Mouse (Mus musculus): ENCODE data around the gene Stxbp5.
"Not testable (repeated sequence)": the region's sequence is repeated elsewhere in the genome, so short reads cannot be mapped to it uniquely, and the experiment has no call there.

Gene Stxbp5

GRCm38 (mm10) chr10:9901071-9901696, at the start of gene Stxbp5:
Stxbp5 (minus strand) TSS chr10:9901079.
- DNase-seq (ENCODE audit: inconsistent ontology term) = peak; percentile 91

DNA sequence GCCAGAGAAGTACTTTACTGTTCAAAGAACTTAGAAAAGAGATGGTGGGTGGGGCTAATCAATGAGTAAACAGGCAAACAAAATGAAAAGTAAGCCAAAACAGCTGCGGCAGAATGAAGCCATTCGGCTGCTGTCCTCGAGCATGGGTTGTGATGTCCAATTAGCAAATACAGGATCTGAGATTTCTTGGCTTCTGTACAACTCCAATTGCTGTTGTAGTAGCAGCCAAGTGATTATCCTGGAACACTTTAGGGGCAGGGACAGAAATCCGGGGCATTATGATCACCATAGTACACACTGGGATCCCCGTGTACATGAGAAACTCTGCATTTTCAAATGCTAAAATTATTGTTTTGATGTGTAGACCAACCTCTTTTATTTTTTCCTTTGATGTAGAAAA, 11.5 kb upstream of the Stxbp5 start:
- no peak for DNase-seq (ENCODE audit: inconsistent ontology term)

GRCm38 (mm10) chr10:9907919-9908502, 7.1 kb upstream of the Stxbp5 start:
- DNase-seq (ENCODE audit: inconsistent ontology term) = no peak

GRCm38 (mm10) chr10:9907519-9907918, 6.6 kb upstream of the Stxbp5 start:
- no peak for DNase-seq (ENCODE audit: inconsistent ontology term)

GRCm38 (mm10) chr10:9906185-9906584, 5.3 kb upstream of the Stxbp5 start:
- no peak for DNase-seq (ENCODE audit: inconsistent ontology term)

DNA sequence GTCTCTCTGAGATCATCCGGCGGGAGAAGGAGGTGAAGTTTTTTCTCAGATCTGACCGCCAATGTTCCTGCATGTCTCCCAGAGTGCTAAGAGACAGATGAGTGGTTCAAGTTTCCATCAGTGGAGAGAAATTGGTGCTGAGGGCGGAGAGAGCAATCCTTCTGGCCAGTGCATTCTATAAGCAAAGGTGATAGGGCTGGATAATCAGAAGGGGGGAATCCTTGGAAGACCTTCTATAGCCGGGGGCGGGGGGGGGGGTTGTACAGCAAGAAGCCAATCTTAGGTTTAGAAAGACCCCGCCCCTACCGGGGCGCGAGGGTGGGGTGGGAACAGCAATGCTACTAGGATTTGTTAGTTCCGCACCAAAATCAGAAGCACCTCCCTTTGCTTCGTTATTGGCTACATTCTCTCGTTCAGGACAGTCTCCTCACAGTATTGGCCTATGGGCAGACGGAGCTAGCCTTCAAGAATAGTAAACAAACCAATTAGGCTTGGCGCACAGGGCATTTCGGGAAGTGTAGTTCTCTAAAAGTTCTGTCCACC, 889 bp upstream of the Stxbp5 start:
- peak; percentile 91 for DNase-seq (ENCODE audit: inconsistent ontology term)

- peak; percentile 69 for DNase-seq (ENCODE audit: inconsistent ontology term)
Measured at GRCm38 (mm10) chr10:9900315-9901070, 386 bp downstream of the Stxbp5 start.

DNA sequence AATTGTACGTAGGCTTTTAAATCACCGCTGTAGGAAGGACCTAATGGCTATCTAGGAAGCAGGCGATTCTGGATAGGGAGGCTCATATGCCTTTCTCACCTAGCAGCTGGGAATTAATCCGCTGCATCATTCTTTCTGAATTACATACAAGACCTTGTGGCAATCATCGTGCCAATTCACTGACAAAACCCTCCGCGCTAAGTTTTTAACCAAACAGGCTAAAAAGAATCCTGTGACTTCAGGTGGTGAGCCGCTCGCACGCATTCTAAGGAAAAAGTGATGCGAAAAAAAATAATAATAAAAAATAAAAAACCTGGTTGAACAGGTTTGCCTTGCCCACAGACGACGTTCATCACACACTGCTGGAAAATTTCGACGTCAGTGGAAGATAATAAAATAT, 1.1 kb downstream of the Stxbp5 start:
- DNase-seq (ENCODE audit: inconsistent ontology term) = peak; percentile 22

GRCm38 (mm10) chr10:9899086-9899485, 1.8 kb downstream of the Stxbp5 start:
- DNase-seq (ENCODE audit: inconsistent ontology term) = no peak

DNA sequence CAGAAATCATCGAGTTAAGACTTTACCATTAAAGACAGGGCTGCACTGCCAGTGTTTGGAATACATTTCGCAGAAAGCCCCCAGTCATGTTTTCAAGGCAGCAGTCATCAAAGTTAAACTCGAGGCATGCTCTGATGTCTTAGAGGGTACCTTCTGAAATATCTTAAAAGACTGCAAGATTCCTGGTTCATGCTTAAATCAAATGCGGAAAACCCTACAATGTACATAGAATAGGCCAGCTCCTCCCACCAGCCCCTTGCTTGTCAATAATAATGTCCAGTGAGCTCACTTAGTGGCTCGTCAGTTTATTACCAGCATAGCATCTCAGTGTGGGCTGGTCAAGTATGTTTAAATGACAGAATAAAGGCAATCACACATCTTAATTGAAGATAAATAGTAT, 3.0 kb downstream of the Stxbp5 start:
- no peak for DNase-seq (ENCODE audit: inconsistent ontology term)

GRCm38 (mm10) chr10:9893562-9893961, 7.3 kb downstream of the Stxbp5 start:
- DNase-seq (ENCODE audit: inconsistent ontology term) = no peak

DNA sequence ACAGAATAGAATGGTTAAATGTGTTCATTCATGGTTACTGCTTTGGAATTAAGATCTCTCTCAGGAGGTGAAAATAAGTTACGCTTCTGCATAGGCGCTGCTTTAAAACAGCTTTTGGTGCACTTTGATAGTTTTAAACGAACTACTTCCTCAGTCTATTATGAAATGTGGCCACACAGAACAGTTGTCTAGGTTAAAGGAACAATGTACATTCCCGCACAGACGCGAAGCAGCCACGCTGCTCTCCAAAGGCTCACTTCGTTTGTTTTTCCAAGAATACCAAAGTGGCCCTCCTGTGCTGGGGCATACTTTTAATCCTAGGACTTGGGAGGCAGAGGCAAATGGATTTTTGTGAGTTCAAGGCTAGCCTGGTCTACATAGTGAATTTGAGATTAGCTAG, 11.2 kb downstream of the Stxbp5 start:
- DNase-seq (ENCODE audit: inconsistent ontology term) = no peak

DNA sequence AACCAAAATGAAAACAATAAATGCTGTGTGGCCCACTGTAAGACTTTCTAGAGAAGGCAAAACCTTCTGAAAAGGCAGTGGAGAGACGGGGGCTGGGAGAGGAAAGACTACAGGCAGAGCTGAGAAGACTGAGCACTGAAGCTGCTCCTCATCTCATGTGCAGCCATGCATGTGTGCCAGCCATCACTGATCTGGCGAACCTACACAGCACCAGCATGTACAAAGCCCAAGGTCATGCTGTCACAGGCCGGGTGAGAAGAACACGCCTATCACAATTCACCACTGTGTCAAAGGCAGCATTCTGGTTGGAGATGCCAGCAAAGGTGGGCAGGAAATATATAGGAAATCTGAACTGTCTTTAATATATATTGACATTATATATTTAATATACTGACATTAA, 12.2 kb downstream of the Stxbp5 start:
- no peak for DNase-seq (ENCODE audit: inconsistent ontology term)

DNA sequence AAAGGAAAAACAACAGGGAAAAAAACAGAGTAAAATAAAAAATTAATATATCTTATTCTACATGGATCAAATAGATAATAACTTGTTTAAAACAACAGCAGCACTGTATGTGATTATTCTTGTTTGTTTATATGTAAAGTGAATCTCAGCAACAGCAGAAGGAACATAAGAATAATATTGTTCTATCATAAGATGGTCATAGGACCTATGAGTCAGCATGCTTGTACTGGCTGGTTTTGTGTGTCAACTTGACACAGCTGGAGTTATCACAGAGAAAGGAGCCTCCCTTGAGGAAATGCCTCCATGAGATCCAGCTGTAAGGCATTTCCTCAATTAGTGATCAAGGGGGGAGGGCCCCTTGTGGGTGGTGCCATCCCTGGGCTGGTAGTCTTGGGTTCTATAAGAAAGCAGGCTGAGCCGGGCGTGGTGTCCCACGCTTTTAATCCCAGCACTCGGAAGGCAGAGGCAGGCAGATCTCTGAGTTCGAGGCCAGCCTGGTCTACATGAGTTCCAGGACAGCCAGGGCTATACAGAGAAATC, 19.0 kb downstream of the Stxbp5 start:
- DNase-seq (ENCODE audit: inconsistent ontology term) = not testable (repeated sequence)

- DNase-seq (ENCODE audit: inconsistent ontology term) = no peak
Measured at GRCm38 (mm10) chr10:9880070-9880728, 20.7 kb downstream of the Stxbp5 start.

DNA sequence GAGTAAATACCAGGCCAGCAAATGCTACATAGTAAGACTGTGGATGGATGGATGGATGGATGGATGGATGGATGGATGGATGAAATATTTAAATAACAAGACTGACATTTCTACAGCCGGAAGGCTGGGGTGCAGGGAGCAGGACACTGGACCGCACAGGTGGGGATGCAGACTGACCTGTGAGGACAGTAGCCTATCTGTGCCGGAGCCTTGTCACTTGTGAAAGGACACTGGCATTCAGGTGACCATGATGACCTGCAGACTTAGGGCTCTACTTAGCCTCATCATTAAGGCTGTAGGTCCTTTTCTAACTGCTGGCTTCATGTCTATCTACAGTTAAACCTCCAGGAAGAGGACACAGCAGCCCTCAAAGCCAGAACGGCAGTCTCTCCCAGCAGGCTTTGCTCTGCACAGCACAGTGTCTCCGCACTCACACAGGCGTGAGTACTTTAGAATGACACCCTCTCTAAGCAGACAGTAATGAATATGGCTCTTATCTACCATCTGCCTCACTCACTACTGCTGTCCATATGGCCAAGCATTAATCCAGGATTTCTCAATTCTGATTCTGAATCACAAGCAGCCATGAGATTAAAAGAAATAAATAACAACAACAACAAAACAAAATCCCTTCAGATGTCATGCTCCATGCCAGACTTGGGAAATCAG, 21.9 kb downstream of the Stxbp5 start:
- DNase-seq (ENCODE audit: inconsistent ontology term) = no peak

- DNase-seq (ENCODE audit: inconsistent ontology term) = no peak
Measured at GRCm38 (mm10) chr10:9875905-9876304, 25.0 kb downstream of the Stxbp5 start.

DNA sequence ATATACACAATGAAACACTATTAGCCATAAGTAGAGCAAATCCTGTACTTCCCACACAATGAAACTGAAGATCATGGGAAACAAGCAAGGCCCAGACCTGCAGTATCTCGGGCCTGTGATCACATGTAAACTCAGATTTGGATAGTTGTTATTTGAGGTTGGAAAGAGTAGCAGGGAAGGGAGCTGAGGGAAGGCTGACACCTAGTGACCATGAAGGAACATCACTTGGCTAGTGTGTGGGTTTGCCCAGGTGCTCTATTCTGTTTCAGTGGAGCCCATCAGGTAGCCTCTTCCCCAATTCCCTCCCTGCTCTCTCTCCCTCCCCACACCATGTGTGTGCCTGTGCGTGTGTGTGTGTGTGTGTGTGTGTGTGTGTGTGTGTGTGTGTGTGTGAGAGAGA, 28.7 kb downstream of the Stxbp5 start:
- DNase-seq (ENCODE audit: inconsistent ontology term) = no peak

GRCm38 (mm10) chr10:9866793-9867579, 33.9 kb downstream of the Stxbp5 start:
- no peak for DNase-seq (ENCODE audit: inconsistent ontology term)

DNA sequence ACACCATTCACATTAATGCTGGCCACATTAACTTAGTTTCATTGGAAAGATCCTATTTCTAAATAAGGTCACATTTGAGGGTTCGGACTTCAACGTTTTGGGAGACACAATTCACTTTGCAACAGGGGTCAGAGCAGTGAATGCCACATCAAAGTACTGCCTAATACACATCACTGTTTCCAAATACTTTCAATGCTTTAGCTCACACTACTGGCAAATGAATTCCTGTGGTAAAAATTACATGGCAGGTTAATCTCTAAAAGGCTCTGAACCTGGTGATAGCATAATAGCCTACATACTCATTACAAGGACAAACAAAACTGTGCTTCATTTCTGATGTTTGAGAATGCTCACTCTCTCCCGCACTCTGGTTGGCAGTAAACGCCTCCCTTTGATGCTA, 40.9 kb downstream of the Stxbp5 start:
- DNase-seq (ENCODE audit: inconsistent ontology term) = peak; percentile 82

DNA sequence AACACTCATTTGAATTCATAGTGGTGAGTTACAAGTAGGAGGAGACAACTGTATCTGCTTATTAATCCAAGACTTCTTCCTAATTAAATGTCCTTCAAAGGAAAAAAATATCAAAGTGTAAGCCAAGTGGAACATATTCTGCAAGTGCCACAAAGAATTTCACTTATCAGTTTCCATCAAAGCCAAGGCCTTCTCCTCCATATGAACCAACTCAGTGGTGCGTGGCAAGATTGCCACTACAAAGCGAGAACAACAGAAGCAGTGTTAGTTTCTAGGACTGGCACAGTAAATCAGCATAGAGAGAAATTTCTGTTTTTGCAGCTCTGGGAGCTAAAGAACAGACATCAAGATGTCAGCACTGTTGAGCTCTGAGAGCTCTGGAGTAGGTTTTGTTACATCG, 41.4 kb downstream of the Stxbp5 start:
- peak; percentile 65 for DNase-seq (ENCODE audit: inconsistent ontology term)

Measured in Muller cell, postnatal 12 days (primary cell).